Mouse (Mus musculus) spleen, postnatal 36 days (tissue): ENCODE measurements around the gene Fam114a2.

Experiments
- DNase-seq, 2 experiments: peaks; one replicate each; pipeline ENCODE4 v3.0.0; 2022; ENCODE audit warnings: low spot score in 2 of 2, mixed read lengths in 1 of 2

Fam114a2 gene

DNA sequence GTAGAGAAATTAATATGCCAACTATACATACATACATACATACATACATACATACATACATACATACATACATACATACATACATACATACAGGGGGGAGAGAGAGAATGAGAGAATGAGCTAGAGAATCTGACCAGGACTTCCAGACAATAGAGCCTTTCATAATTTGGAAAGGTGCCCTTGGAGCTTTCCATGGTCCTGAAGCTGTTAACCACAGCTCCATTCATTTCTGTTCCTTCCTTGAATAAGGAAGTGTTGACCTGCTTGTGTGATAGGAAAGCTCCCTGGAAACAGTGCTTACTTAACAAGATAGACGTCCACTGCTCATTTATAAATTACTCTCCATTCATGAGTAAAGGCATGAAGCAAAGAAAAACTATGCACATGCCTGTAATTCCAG, 84.3 kb downstream of the Fam114a2 start:
- DNase-seq, result no peak
